Mouse (Mus musculus) midbrain, embryonic 16.5 days (tissue): Measurements from ENCODE around the gene Intu. TPM values are rescaled to one million over a fixed set of nuclear protein-coding genes. Genes with fewer than 3 reads are reported as not detected.

Source experiments
- ATAC-seq: fragments of 200-750 bp; cut with Nextera tagmentation; 2 replicates; pipeline ENCODE4 v1.8.0; 2017; ENCODE audit warnings: moderate TSS enrichment
- H3K27ac ChIP-seq: fragments of 300-500 bp; sonication (generic); 2 replicates; pipeline ENCODE4 v1.5.1; 2014; ENCODE audit warnings: mild to moderate bottlenecking, low read length, mixed read lengths
- H3K27me3 ChIP-seq: fragments of 300-500 bp; sonication (generic); 2 replicates; pipeline ENCODE4 v1.6.1; 2014; ENCODE audit warnings: low read depth, low read length, mixed read lengths; ENCODE audit not compliant: control insufficient read depth, insufficient read depth
- H3K36me3 ChIP-seq: fragments of 300-500 bp; sonication (generic); 2 replicates; pipeline ENCODE4 v1.6.1; 2014; ENCODE audit warnings: mild to moderate bottlenecking, low read length, moderate library complexity, mixed read lengths; ENCODE audit not compliant: control insufficient read depth, insufficient read depth
- H3K4me1 ChIP-seq: fragments of 300-500 bp; sonication (generic); 2 replicates; pipeline ENCODE4 v1.6.1; 2014; ENCODE audit warnings: mild to moderate bottlenecking, low read length, mixed read lengths; ENCODE audit not compliant: control insufficient read depth, insufficient read depth
- H3K4me2 ChIP-seq: fragments of 300-500 bp; sonication (generic); 2 replicates; pipeline ENCODE4 v1.6.1; 2014; ENCODE audit warnings: mild to moderate bottlenecking, low read length, mixed read lengths
- H3K4me3 ChIP-seq: fragments of 300-500 bp; sonication (generic); 2 replicates; pipeline ENCODE4 v1.5.1; 2014; ENCODE audit warnings: low read depth, mild to moderate bottlenecking, low read length, moderate library complexity, mixed read lengths
- H3K9ac ChIP-seq: fragments of 300-500 bp; sonication (generic); 2 replicates; pipeline ENCODE4 v1.6.1; 2014; ENCODE audit warnings: low read depth, low read length, mixed read lengths
- H3K9me3 ChIP-seq: fragments of 300-500 bp; sonication (generic); replicated peaks from 2 replicates; pipeline ENCODE4 v1.6.1; 2014; ENCODE audit warnings: mild to moderate bottlenecking, low read length, mixed read lengths; ENCODE audit not compliant: control insufficient read depth, poor library complexity, severe bottlenecking
- WGBS: fragments of 180-500 bp; shearing (Covaris S2); extraction: QIAGEN DNeasy Blood & Tissue Kit; methylation state at CpG from one replicate; pipeline ENCODE4 v1.1.7; 2014; 5-methylcytosine and 5-hydroxymethylcytosine counted together
- polyA plus RNA-seq: library from polyadenylated mRNA; unstranded; fragments of >200 nt; fragmentation: Nextera tagmentation; extraction: Ambion mirVana; gene quantifications from 2 replicates; pipeline ENCODE4 v1.2.1, GENCODE M21; 2015

Intu gene
- polyA plus RNA-seq, 1 experiment from 2014 or later, result 3.2 TPM

- H3K27me3 ChIP-seq, result no peaks in the 10 kb centered on the region
- no peak for ATAC-seq
- no peaks in the 10 kb centered on the region for H3K9me3 ChIP-seq
- 0 out of 2 replicates have a peak, but pooled peaks cover 9% of the 10 kb centered on the region for H3K36me3 ChIP-seq
- no peaks in the 10 kb centered on the region for H3K4me1 ChIP-seq
- H3K9ac ChIP-seq, result no peak overlapping the region
- no peak overlapping the region for H3K27ac ChIP-seq
- H3K4me3 ChIP-seq, result no peak overlapping the region
- 88% methylated on average over 8 of the region's 8 CpGs for WGBS
- no peak overlapping the region for H3K4me2 ChIP-seq
These were observed 136.0 kb downstream of the Intu start for GRCm38 (mm10) chr3:40666861-40667719.

DNA sequence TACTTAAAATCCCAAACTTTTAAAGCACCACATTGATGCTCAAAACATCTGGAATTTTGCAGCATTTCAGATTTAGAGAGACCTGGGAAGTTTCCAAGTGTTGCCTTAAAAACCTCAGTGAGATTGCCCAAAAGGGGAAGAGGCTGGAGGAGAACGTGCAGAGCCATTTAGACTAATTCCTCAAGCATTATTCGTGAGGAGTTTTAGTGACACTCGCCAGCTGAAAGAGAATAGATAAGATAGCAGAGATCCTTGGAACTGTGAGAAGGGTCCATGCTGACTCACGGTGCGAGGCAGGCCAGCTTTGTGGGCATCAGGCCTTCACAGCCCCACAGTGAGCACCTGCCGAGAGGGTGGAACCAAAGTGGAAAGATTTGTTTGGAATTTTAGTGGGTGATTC lies 137.8 kb downstream of the Intu start:
- no peak for ATAC-seq
- Histone ChIP-seq H3K4me1 (no peaks in the 10 kb centered on the region), H3K27me3 (no peaks in the 10 kb centered on the region), H3K9me3 (no peaks in the 10 kb centered on the region), H3K9ac (no peak overlapping the region), H3K27ac (no peak overlapping the region), H3K4me3 (no peak overlapping the region), H3K36me3 (no peaks in the 10 kb centered on the region; the same call in 1 of the 2 replicates), H3K4me2 (no peak overlapping the region)
- WGBS, result 72% methylated on average over 6 of the region's 6 CpGs

- Histone ChIP-seq H3K36me3 (no peaks in the 10 kb centered on the region; the same call in 1 of the 2 replicates), H3K4me2 (no peak overlapping the region), H3K27me3 (no peaks in the 10 kb centered on the region), H3K9me3 (no peaks in the 10 kb centered on the region), H3K9ac (no peak overlapping the region), H3K4me3 (no peak overlapping the region), H3K4me1 (no peaks in the 10 kb centered on the region), H3K27ac (no peak overlapping the region)
- WGBS, result 91% methylated on average over 3 of the region's 3 CpGs
- ATAC-seq, result no peak
These were observed 138.3 kb downstream of the Intu start for GRCm38 (mm10) chr3:40669395-40669794.

DNA sequence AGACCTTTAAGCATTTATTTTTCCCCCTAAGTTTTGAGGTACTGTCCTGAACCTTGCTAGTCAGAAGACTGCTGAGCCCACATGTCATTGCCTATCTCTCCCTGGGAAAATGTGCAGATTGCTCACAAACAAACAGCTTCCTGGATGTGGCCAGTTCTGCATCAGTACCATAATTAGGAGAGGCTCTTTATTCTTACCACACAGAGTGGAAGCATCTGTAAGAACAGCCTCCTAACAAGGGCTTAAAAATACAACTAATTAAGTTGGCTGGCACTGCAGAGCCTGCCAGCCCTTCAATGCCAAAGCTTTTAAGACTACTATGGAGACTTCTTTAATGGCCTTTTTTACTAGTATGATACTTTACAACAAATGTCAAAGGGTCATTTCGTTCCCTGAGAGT lies 142.4 kb downstream of the Intu start:
- H3K4me3 ChIP-seq, result no peak overlapping the region
- no peaks in the 10 kb centered on the region for H3K4me1 ChIP-seq
- ATAC-seq, result no peak
- no peaks in the 10 kb centered on the region for H3K27me3 ChIP-seq
- no peak overlapping the region for H3K9ac ChIP-seq
- no peak overlapping the region for H3K27ac ChIP-seq
- H3K4me2 ChIP-seq, result no peak overlapping the region
- no peaks in the 10 kb centered on the region for H3K9me3 ChIP-seq
- H3K36me3 ChIP-seq, result no peaks in the 10 kb centered on the region; the same call in 1 of the 2 replicates
- WGBS, result 46% methylated on average over 1 of the region's 1 CpGs

DNA sequence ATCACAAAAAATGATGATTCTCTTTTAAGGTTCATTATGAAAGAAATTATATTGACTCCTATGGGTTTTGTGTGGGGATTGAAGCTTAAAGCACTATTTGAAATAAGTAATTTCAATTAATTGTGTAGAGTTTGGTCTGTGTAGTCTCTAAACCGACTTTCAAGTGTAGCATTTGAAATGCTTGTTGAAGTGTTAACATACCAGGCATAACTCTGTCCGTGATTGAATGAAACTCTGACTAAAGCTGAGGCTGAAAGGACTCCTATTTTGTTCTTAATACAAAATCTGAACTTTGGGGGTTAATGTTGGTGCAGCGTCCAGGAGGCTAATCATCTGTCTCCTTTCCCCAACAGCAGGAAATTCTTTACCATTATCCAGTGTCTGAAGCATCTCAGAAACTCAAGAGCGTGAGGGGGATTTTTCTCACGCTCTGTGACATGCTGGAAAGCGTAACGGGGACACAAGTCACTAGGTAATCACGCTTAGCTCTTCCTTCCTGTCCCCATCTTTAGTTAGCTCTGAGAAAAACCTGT lies 143.9 kb downstream of the Intu start:
- 26% methylated on average over 8 of the region's 8 CpGs for WGBS
- no peak overlapping the region for H3K27ac ChIP-seq

DNA sequence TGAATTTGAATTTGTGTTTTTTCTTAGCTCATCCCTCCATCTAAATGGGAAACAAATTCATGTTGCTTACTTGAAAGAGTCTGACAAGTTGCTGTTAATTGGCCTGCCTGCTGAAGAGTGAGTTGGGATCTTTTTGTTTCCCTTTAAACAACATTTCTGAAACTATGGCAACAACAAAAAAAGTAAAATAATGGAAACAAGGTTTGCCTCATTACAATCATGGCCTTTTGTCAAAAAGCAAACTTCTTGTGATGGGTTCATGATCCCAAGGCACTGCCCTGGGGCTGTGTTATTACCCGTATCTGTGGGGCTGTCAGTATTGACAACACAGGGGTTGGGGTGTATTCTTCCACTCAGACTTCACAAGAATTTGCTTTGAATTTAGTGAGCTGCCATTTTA lies 147.8 kb downstream of the Intu start:
- peaks cover 2% of the 10 kb centered on the region; the same call in 1 of the 2 replicates for H3K36me3 ChIP-seq
- no peak for ATAC-seq
- H3K27me3 ChIP-seq, result no peaks in the 10 kb centered on the region
- no peak overlapping the region for H3K4me3 ChIP-seq
- WGBS, result 44% methylated on average over 1 of the region's 1 CpGs
- H3K9ac ChIP-seq, result no peak overlapping the region
- no peaks in the 10 kb centered on the region for H3K9me3 ChIP-seq
- H3K27ac ChIP-seq, result no peak overlapping the region
- H3K4me1 ChIP-seq, result 0 out of 2 replicates have a peak, but pooled peaks cover 2% of the 10 kb centered on the region
- H3K4me2 ChIP-seq, result no peak overlapping the region

More for the DNA sequence above, 143.9 kb downstream of the Intu start:
- Histone ChIP-seq H3K4me3 (no peak overlapping the region), H3K36me3 (no peaks in the 10 kb centered on the region; the same call in 1 of the 2 replicates), H3K4me2 (no peak overlapping the region), H3K4me1 (no peaks in the 10 kb centered on the region), H3K27me3 (no peaks in the 10 kb centered on the region), H3K9ac (no peak overlapping the region), H3K9me3 (no peaks in the 10 kb centered on the region)
- ATAC-seq, result no peak

DNA sequence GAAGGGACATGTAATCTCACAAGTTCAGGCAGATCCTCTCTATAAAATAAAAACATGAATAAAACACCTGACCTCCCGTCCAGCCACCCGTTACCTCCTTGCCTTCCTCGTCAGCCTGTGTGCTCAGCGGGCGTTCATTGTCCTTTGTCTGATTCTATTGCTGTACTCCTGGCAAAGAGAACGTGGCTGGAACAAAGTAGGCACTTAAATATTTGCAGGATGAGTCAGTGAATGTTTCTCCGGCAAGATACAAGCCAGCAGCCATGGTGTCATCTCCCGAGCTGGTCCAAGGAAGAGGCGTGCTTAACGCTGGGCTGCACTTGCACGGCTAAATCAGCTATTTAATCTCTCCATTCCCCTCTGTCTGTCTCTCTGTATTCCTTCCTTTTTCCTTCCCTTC lies 151.3 kb downstream of the Intu start:
- Histone ChIP-seq H3K9me3 (no peaks in the 10 kb centered on the region), H3K4me2 (no peak overlapping the region), H3K27ac (no peak overlapping the region), H3K9ac (no peak overlapping the region), H3K4me1 (peaks cover 12% of the 10 kb centered on the region), H3K4me3 (no peak overlapping the region), H3K36me3 (peaks cover 2% of the 10 kb centered on the region; the same call in 1 of the 2 replicates), H3K27me3 (no peaks in the 10 kb centered on the region)
- ATAC-seq, result no peak
- 23% methylated on average over 11 of the region's 11 CpGs for WGBS

- Histone ChIP-seq H3K9me3 (no peaks in the 10 kb centered on the region), H3K27me3 (no peaks in the 10 kb centered on the region), H3K4me1 (peaks cover 12% of the 10 kb centered on the region), H3K36me3 (peaks cover 2% of the 10 kb centered on the region; the same call in 1 of the 2 replicates), H3K9ac (no peak overlapping the region), H3K4me3 (no peak overlapping the region), H3K27ac (no peak overlapping the region), H3K4me2 (no peak overlapping the region)
- no peak for ATAC-seq
- 86% methylated on average over 17 of the region's 18 CpGs for WGBS
These were observed 152.1 kb downstream of the Intu start for GRCm38 (mm10) chr3:40683171-40683570.

GRCm38 (mm10) chr3:40685855-40686515 lies 154.9 kb downstream of the Intu start:
- H3K4me2 ChIP-seq, result no peak overlapping the region
- no peak overlapping the region for H3K27ac ChIP-seq
- 2% methylated on average over 3 of the region's 3 CpGs for WGBS
- no peaks in the 10 kb centered on the region for H3K9me3 ChIP-seq
- H3K36me3 ChIP-seq, result peaks cover 2% of the 10 kb centered on the region; the same call in 1 of the 2 replicates
- H3K27me3 ChIP-seq, result no peaks in the 10 kb centered on the region
- ATAC-seq, result peak; percentile 57
- no peak overlapping the region for H3K9ac ChIP-seq
- H3K4me1 ChIP-seq, result peaks cover 12% of the 10 kb centered on the region
- no peak overlapping the region for H3K4me3 ChIP-seq
